Mouse (Mus musculus) spleen, adult 2 months (tissue): ENCODE results near the gene Gm45711.
"Not testable (repeated sequence)": the region's sequence is repeated elsewhere in the genome, so short reads cannot be mapped to it uniquely, and the experiment has no call there.

Experiments
- CTCF ChIP-seq: fragments of 200-500 bp; IDR thresholded peaks from 2 replicates; pipeline ENCODE4 v1.5.1; 2011; ENCODE audit warnings: mild to moderate bottlenecking, inconsistent platforms; ENCODE audit not compliant: insufficient read depth, insufficient read length, insufficient replicate concordance; ENCODE audit errors: extremely low read depth
- POLR2A ChIP-seq: fragments of 200-500 bp; IDR thresholded peaks from 2 replicates; pipeline ENCODE4 v1.6.1; 2011; ENCODE audit warnings: low read depth, low read length, inconsistent platforms

GRCm38 (mm10) chr8:104293081-104293480 lies 16.8 kb downstream of the Gm45711 start, which contains the start of gene Cmtm2a:
- TF ChIP-seq CTCF, POLR2A: not testable (repeated sequence)
